Mouse (Mus musculus): ENCODE measurements around the gene Olfr558. TPM values are rescaled to one million over a fixed set of nuclear protein-coding genes. Genes with fewer than 3 reads are reported as not detected.

The Olfr558 gene
- polyA plus RNA-seq, 1 experiment from 2014 or later: not detected

DNA sequence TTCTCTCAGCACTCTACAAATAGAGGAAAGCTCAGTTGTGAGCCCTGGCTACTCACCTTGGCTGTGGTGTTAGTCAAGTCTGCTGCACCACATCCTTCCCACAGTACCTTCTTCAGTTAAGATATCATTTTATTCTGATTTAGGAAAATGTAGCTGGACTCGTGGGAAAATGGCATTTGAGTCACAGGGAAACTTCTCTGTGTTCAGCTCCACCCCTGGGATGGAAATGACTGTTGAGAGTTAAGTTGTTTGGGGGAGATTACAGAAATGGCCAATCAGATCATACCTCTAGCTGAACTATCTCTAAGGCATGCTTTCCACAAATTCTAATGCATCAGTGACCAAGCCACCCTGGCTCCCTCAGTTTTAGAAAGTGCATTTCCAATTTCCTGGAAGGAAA is 17.0 kb downstream of the Olfr558 start, which contains the start of gene Olfr33:
Olfr33 (minus strand) TSS at position 101 of the 400 bp plus-strand sequence.
- Histone ChIP-seq H3K9ac (ENCODE audit: low read length) (no peak within 1 kb of the TSS), H3K27ac (ENCODE audit: low read depth, low read length) (no peak within 1 kb of the TSS), H3K4me2 (ENCODE audit: low read length) (no peak within 1 kb of the TSS), H3K36me3 (ENCODE audit: control insufficient read depth, insufficient read depth, low read length) (no peaks in the 10 kb centered on the region), H3K4me1 (ENCODE audit: control insufficient read depth, insufficient read depth, low read length) (no peaks in the 10 kb centered on the region), H3K4me3 (ENCODE audit: low read depth, low read length) (no peak within 1 kb of the TSS), H3K27me3 (replicated peaks; ENCODE audit: control insufficient read depth, insufficient read depth, low read length) (no peaks in the 10 kb centered on the region), H3K9me3 (replicated peaks; ENCODE audit: control insufficient read depth, low read length) (no peaks in the 10 kb centered on the region)
- DNase-seq (ENCODE audit: low spot score) (no peak), ATAC-seq (no peak)
- 56% methylated on average over 1 of the region's 1 CpGs for WGBS

DNA sequence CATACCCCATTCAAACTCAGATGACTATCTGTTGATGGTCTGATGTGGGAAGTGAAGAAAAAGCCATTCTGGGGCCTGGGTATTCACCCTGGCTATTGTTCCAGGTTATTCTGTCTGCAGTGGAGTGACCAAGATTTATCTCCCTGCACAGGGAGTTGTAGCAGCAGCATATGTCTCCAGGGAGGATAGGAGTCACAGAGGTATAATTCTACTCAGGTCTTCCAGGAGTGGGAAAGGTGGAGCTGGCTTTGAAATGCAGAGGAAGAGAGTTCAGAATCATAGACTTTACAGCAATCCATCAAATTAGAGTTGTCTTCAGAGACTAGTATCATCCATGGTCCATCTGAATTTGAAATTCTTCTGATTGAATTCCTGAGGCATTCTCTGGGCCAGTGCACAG is 25.4 kb downstream of the Olfr558 start, which contains the start of gene Olfr559:
Olfr559 (minus strand) TSS at position 101 of the 400 bp plus-strand sequence.
- DNase-seq (ENCODE audit: low spot score): no peak
- ATAC-seq: no peak
- no peak within 1 kb of the TSS for H3K9ac ChIP-seq (ENCODE audit: low read length)
- H3K4me3 ChIP-seq (ENCODE audit: low read depth, low read length): no peak within 1 kb of the TSS
- no peak within 1 kb of the TSS for H3K27ac ChIP-seq (ENCODE audit: low read depth, low read length)
- no peak within 1 kb of the TSS for H3K4me2 ChIP-seq (ENCODE audit: low read length)
- H3K27me3 ChIP-seq (replicated peaks; ENCODE audit: control insufficient read depth, insufficient read depth, low read length): no peaks in the 10 kb centered on the region
- no peaks in the 10 kb centered on the region for H3K4me1 ChIP-seq (ENCODE audit: control insufficient read depth, insufficient read depth, low read length)
- H3K9me3 ChIP-seq (replicated peaks; ENCODE audit: control insufficient read depth, low read length): no peaks in the 10 kb centered on the region
- no peaks in the 10 kb centered on the region for H3K36me3 ChIP-seq (ENCODE audit: control insufficient read depth, insufficient read depth, low read length)

DNA sequence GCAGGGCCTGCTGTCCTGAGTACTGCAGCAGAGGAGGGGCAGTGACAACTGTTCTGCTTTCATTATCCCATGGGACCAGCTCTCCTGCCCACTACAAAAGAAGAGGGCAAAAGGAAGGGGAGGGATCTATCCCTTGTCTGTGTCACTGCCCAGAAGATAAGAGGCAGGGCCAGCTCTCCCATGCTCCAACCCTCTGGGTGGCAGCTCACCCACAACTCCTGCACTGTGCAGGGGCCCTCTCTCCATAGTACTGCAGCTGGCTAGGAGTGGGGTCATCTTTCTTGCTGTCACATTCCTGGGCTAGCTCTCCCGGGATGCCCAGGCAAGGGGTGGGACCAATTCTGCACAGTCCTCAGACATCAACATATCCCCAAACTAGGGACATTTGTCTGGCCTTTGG is 31.8 kb downstream of the Olfr558 start:
- Histone ChIP-seq H3K4me1 (ENCODE audit: control insufficient read depth, insufficient read depth, low read length) (no peaks in the 10 kb centered on the region), H3K4me2 (ENCODE audit: low read length) (no peak overlapping the region), H3K9ac (ENCODE audit: low read length) (no peak overlapping the region), H3K27ac (ENCODE audit: low read depth, low read length) (no peak overlapping the region), H3K9me3 (replicated peaks; ENCODE audit: control insufficient read depth, low read length) (no peaks in the 10 kb centered on the region), H3K4me3 (ENCODE audit: low read depth, low read length) (no peak overlapping the region), H3K36me3 (ENCODE audit: control insufficient read depth, insufficient read depth, low read length) (no peaks in the 10 kb centered on the region), H3K27me3 (replicated peaks; ENCODE audit: control insufficient read depth, insufficient read depth, low read length) (no peaks in the 10 kb centered on the region)
- ATAC-seq (no peak), DNase-seq (ENCODE audit: low spot score) (no peak)
- WGBS: 85% methylated on average over 1 of the region's 1 CpGs

DNA sequence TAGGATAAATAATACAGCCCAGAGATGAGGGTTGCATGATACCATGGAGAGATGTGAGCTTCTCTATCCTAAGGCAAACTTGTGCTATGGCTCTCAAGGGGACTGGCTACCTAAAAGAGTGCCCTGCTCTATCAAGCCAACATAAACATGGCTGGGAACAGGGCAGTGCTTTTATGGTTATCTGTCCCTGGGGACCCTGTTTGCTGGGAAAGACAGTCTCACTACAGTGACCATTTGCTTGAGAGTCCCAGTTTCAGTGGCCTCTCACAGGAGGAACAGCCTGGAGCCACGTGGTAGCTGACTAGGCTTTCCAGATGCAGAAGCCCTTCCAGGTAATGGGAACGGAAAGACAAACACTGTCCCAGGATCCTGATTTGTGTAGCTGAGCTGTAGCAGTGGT is 35.7 kb downstream of the Olfr558 start:
- H3K36me3 ChIP-seq (ENCODE audit: control insufficient read depth, insufficient read depth, low read length): no peaks in the 10 kb centered on the region
- no peaks in the 10 kb centered on the region for H3K27me3 ChIP-seq (replicated peaks; ENCODE audit: control insufficient read depth, insufficient read depth, low read length)
- DNase-seq (ENCODE audit: low spot score) (no peak), ATAC-seq (no peak)
- no peaks in the 10 kb centered on the region for H3K9me3 ChIP-seq (replicated peaks; ENCODE audit: control insufficient read depth, low read length)
- no peak overlapping the region for H3K27ac ChIP-seq (ENCODE audit: low read depth, low read length)
- H3K4me3 ChIP-seq (ENCODE audit: low read depth, low read length): no peak overlapping the region
- H3K4me1 ChIP-seq (ENCODE audit: control insufficient read depth, insufficient read depth, low read length): no peaks in the 10 kb centered on the region
- no peak overlapping the region for H3K9ac ChIP-seq (ENCODE audit: low read length)
- H3K4me2 ChIP-seq (ENCODE audit: low read length): no peak overlapping the region
- WGBS: 80% methylated on average over 2 of the region's 2 CpGs

DNA sequence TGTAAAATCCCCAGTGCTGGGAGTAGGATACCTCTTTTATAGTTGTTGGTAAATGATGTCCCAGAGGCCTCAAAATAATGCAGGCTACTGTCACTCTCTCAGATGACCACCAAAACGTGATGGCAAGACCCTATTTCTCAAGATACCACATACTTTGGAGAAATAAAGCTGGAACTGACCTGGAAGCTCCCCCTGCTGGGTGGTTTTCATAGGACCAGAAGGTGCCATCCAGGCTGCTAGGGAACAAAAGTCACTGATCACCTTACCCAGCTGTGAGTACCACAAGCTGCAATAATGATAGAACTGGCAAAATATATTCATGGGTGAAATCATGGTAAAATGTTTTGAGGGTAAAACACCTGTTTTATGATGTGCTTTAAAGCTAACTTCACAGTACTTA is 50.1 kb downstream of the Olfr558 start:
- no peak overlapping the region for H3K4me3 ChIP-seq (ENCODE audit: low read depth, low read length)
- WGBS: 22% methylated on average over 1 of the region's 1 CpGs
- no peaks in the 10 kb centered on the region for H3K4me1 ChIP-seq (ENCODE audit: control insufficient read depth, insufficient read depth, low read length)
- H3K9ac ChIP-seq (ENCODE audit: low read length): no peak overlapping the region
- no peak overlapping the region for H3K27ac ChIP-seq (ENCODE audit: low read depth, low read length)
- H3K27me3 ChIP-seq (replicated peaks; ENCODE audit: control insufficient read depth, insufficient read depth, low read length): no peaks in the 10 kb centered on the region
- H3K9me3 ChIP-seq (replicated peaks; ENCODE audit: control insufficient read depth, low read length): no peaks in the 10 kb centered on the region
- no peaks in the 10 kb centered on the region for H3K36me3 ChIP-seq (ENCODE audit: control insufficient read depth, insufficient read depth, low read length)
- DNase-seq (ENCODE audit: low spot score) (no peak), ATAC-seq (no peak)
- no peak overlapping the region for H3K4me2 ChIP-seq (ENCODE audit: low read length)

DNA sequence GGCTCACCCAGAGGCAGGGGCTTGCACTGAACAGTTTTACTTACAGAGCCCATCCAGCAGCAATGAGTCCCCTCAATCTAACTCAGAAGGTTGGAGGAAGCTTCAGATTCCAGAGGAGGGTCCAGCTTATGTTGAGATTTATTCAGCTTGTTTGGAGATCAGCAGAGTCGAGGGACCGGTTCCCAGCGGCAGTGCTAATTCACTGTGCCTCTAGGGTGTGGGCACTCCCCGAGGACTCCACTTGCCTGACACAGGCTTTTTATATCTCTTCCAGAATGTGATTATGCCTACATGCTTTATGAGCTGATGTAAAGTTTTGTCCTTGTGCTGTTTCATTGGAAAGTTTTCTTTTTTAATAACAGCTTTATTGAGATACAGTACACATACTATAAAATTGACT is 57.3 kb downstream of the Olfr558 start, which contains the start of the genes Olfr560 and Olfr78:
Olfr560 (minus strand) TSS at position 101 of the 400 bp plus-strand sequence.
Olfr78 (minus strand) TSS at position 206 of the 400 bp plus-strand sequence.
- 87% methylated on average over 4 of the region's 4 CpGs for WGBS
- ATAC-seq (no peak), DNase-seq (ENCODE audit: low spot score) (no peak)
- no peak within 1 kb of the TSS for H3K4me3 ChIP-seq (ENCODE audit: low read depth, low read length)
- no peak within 1 kb of the TSS for H3K27ac ChIP-seq (ENCODE audit: low read depth, low read length)
- H3K9ac ChIP-seq (ENCODE audit: low read length): no peak within 1 kb of the TSS
- no peaks in the 10 kb centered on the region for H3K27me3 ChIP-seq (replicated peaks; ENCODE audit: control insufficient read depth, insufficient read depth, low read length)
- no peak within 1 kb of the TSS for H3K4me2 ChIP-seq (ENCODE audit: low read length)
- H3K4me1 ChIP-seq (ENCODE audit: control insufficient read depth, insufficient read depth, low read length): no peaks in the 10 kb centered on the region
- H3K9me3 ChIP-seq (replicated peaks; ENCODE audit: control insufficient read depth, low read length): no peaks in the 10 kb centered on the region
- H3K36me3 ChIP-seq (ENCODE audit: control insufficient read depth, insufficient read depth, low read length): no peaks in the 10 kb centered on the region

Other genes starting within 250 kb of the Olfr558 start
- 0.46 TPM in 1 of 2 replicates, not detected in the other for gene Olfr543, start 220.5 kb upstream of the Olfr558 start, polyA plus RNA-seq (2014; fragmentation: Nextera tagmentation; extraction: Ambion mirVana)
- 0.09 TPM in 1 of 2 replicates, not detected in the other for gene Olfr544, start 213.9 kb upstream of the Olfr558 start, polyA plus RNA-seq (2014; fragmentation: Nextera tagmentation; extraction: Ambion mirVana)
- gene Olfr545, start 202.6 kb upstream of the Olfr558 start, polyA plus RNA-seq (2014; fragmentation: Nextera tagmentation; extraction: Ambion mirVana): 0.23 TPM in 1 of 2 replicates, not detected in the other
- gene Olfr547, start 167.5 kb upstream of the Olfr558 start, polyA plus RNA-seq (2014; fragmentation: Nextera tagmentation; extraction: Ambion mirVana): not detected in 2 replicates
- not detected in 2 replicates for gene Olfr548-ps1, start 161.3 kb upstream of the Olfr558 start, polyA plus RNA-seq (2014; fragmentation: Nextera tagmentation; extraction: Ambion mirVana)
- gene Olfr549, start 152.3 kb upstream of the Olfr558 start, polyA plus RNA-seq (2014; fragmentation: Nextera tagmentation; extraction: Ambion mirVana): not detected in 2 replicates
- gene Trim21, start 136.7 kb upstream of the Olfr558 start, polyA plus RNA-seq (2014; fragmentation: Nextera tagmentation; extraction: Ambion mirVana): not detected in 2 replicates
- gene Olfr550, start 130.8 kb upstream of the Olfr558 start, polyA plus RNA-seq (2014; fragmentation: Nextera tagmentation; extraction: Ambion mirVana): not detected in 2 replicates
- gene Olfr551, start 110.3 kb upstream of the Olfr558 start, polyA plus RNA-seq (2014; fragmentation: Nextera tagmentation; extraction: Ambion mirVana): not detected in 2 replicates
- not detected in 2 replicates for gene Olfr552, start 104.4 kb upstream of the Olfr558 start, polyA plus RNA-seq (2014; fragmentation: Nextera tagmentation; extraction: Ambion mirVana)
- gene Olfr553, start 84.0 kb upstream of the Olfr558 start, polyA plus RNA-seq (2014; fragmentation: Nextera tagmentation; extraction: Ambion mirVana): not detected in 2 replicates
- gene Olfr554, start 63.8 kb upstream of the Olfr558 start, polyA plus RNA-seq (2014; fragmentation: Nextera tagmentation; extraction: Ambion mirVana): not detected in 2 replicates
- not detected in 2 replicates for gene Olfr555, start 43.4 kb upstream of the Olfr558 start, polyA plus RNA-seq (2014; fragmentation: Nextera tagmentation; extraction: Ambion mirVana)
- not detected in 2 replicates for gene Olfr556, start 37.3 kb upstream of the Olfr558 start, polyA plus RNA-seq (2014; fragmentation: Nextera tagmentation; extraction: Ambion mirVana)
- 4.4 and 5.8 TPM in 2 replicates for gene Trim68, start 14.9 kb upstream of the Olfr558 start, polyA plus RNA-seq (2014; fragmentation: Nextera tagmentation; extraction: Ambion mirVana)
- gene Olfr557, start 6.3 kb upstream of the Olfr558 start, polyA plus RNA-seq (2014; fragmentation: Nextera tagmentation; extraction: Ambion mirVana): not detected in 2 replicates
- gene Olfr33, start 16.9 kb downstream of the Olfr558 start, polyA plus RNA-seq (2014; fragmentation: Nextera tagmentation; extraction: Ambion mirVana): not detected in 2 replicates
- gene Olfr559, start 25.3 kb downstream of the Olfr558 start, polyA plus RNA-seq (2014; fragmentation: Nextera tagmentation; extraction: Ambion mirVana): not detected in 2 replicates
- not detected in 2 replicates for gene Olfr560, start 57.2 kb downstream of the Olfr558 start, polyA plus RNA-seq (2014; fragmentation: Nextera tagmentation; extraction: Ambion mirVana)
- 0.06 TPM in 1 of 2 replicates, not detected in the other for gene Olfr78, start 57.3 kb downstream of the Olfr558 start, polyA plus RNA-seq (2014; fragmentation: Nextera tagmentation; extraction: Ambion mirVana)
- gene Olfr561, start 69.0 kb downstream of the Olfr558 start, polyA plus RNA-seq (2014; fragmentation: Nextera tagmentation; extraction: Ambion mirVana): not detected in 2 replicates
- not detected in 2 replicates for gene Olfr564, start 101.3 kb downstream of the Olfr558 start, polyA plus RNA-seq (2014; fragmentation: Nextera tagmentation; extraction: Ambion mirVana)
- gene Olfr566, start 156.6 kb downstream of the Olfr558 start, polyA plus RNA-seq (2014; fragmentation: Nextera tagmentation; extraction: Ambion mirVana): not detected in 2 replicates
- gene Olfr568, start 174.9 kb downstream of the Olfr558 start, polyA plus RNA-seq (2014; fragmentation: Nextera tagmentation; extraction: Ambion mirVana): not detected in 2 replicates
- not detected in 2 replicates for gene Olfr569, start 188.7 kb downstream of the Olfr558 start, polyA plus RNA-seq (2014; fragmentation: Nextera tagmentation; extraction: Ambion mirVana)
- 0.15 TPM in 1 of 2 replicates, not detected in the other for gene Olfr570, start 192.4 kb downstream of the Olfr558 start, polyA plus RNA-seq (2014; fragmentation: Nextera tagmentation; extraction: Ambion mirVana)
- not detected in 2 replicates for gene Olfr571, start 215.3 kb downstream of the Olfr558 start, polyA plus RNA-seq (2014; fragmentation: Nextera tagmentation; extraction: Ambion mirVana)
- gene Olfr572, start 222.2 kb downstream of the Olfr558 start, polyA plus RNA-seq (2014; fragmentation: Nextera tagmentation; extraction: Ambion mirVana): not detected in 2 replicates
- not detected in 2 replicates for gene Olfr573-ps1, start 240.4 kb downstream of the Olfr558 start, polyA plus RNA-seq (2014; fragmentation: Nextera tagmentation; extraction: Ambion mirVana)
- not detected in 2 replicates for gene Olfr574, start 246.3 kb downstream of the Olfr558 start, polyA plus RNA-seq (2014; fragmentation: Nextera tagmentation; extraction: Ambion mirVana)